15 mouse cellular contexts compared by ENCODE assay signal in the genomic region with DNA sequence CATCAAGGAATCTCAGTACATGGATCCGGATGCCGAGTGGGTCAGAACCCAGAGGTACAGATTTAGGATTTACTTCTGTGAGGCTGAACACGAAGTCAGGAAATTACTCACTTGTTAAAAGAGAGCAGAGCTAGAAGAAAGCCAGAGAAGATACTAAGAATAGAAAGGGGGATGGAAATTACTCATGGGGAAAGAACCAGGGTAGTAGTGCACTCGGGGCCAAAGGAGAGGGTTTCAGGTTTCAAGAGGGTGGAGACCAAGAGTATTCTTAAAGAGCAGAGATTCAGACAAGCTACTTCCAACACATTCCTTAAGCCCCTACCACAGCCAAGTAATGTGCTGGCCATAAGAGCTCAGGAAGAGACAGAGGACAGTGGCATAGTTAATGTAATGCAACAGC. TPM values are rescaled to one million over a fixed set of nuclear protein-coding genes. Genes with fewer than 3 reads are reported as not detected.
DNase-seq lines count a peak whose midpoint lies in the region; ATAC-seq and TF ChIP-seq lines count a peak whose summit lies in the region.
"Had no signal": no experiment of that assay in that cellular context is flagged by ENCODE, and none has a peak within 500 bp of the region (broad histone marks: within the 10 kb centered on the region; RNA-seq: fewer than 3 reads in every experiment).

No protein-coding gene starts in this region.

- no peaks in the 10 kb centered on the region for H3K27me3 ChIP-seq in heart, embryonic 14.5 days (ENCODE audit: control insufficient read depth, insufficient read depth, low read length)
- no peaks in the 10 kb centered on the region for H3K27me3 ChIP-seq in stomach, embryonic 15.5 days (replicated peaks)
- H3K27me3 ChIP-seq in stomach, postnatal 0 days (ENCODE audit: control insufficient read depth, insufficient read depth, low read length): no peaks in the 10 kb centered on the region
- no peaks in the 10 kb centered on the region for H3K27me3 ChIP-seq in neural tube, embryonic 15.5 days (replicated peaks)
- H3K27me3 ChIP-seq: forebrain, embryonic 13.5 days; midbrain, embryonic 12.5 days had no signal

- TF ChIP-seq POLR2A in bone marrow macrophage, adult 2 months (IDR thresholded peaks at IDR 0.05; ENCODE audit: borderline replicate concordance, low read depth, low read length): no peak

- ATAC-seq in heart, embryonic 14.5 days (ENCODE audit: insufficient number of reproducible peaks, insufficient read depth, low FRiP score, low read depth): peak; percentile 42; the same call in 1 of the 2 replicates
- ATAC-seq in stomach, embryonic 15.5 days (ENCODE audit: insufficient read depth, low FRiP score, low read depth): peak; percentile 54; the same call in 1 of the 2 replicates
- ATAC-seq in stomach, postnatal 0 days (ENCODE audit: low FRiP score, low TSS enrichment): no peak; the same call in 1 of the 2 replicates
- ATAC-seq in neural tube, embryonic 15.5 days (ENCODE audit: low FRiP score): no peak
- ATAC-seq: forebrain, embryonic 13.5 days had no signal

- H3K9ac ChIP-seq in heart, embryonic 14.5 days (ENCODE audit: low read length): no peak overlapping the region
- H3K9ac ChIP-seq in stomach, embryonic 15.5 days: no peak overlapping the region
- no peak overlapping the region for H3K9ac ChIP-seq in stomach, postnatal 0 days (ENCODE audit: low read length)
- H3K9ac ChIP-seq in neural tube, embryonic 15.5 days (replicated peaks): no peak overlapping the region
- H3K9ac ChIP-seq: forebrain, embryonic 13.5 days; midbrain, embryonic 12.5 days had no signal

- 8% methylated on average over 4 of the region's 4 CpGs for WGBS in heart, embryonic 14.5 days
- WGBS in stomach, embryonic 15.5 days: 37% methylated on average over 4 of the region's 4 CpGs
- WGBS in stomach, postnatal 0 days: 25% methylated on average over 4 of the region's 4 CpGs
- WGBS in neural tube, embryonic 15.5 days: 34% methylated on average over 4 of the region's 4 CpGs

- H3K27ac ChIP-seq in heart, embryonic 14.5 days (replicated peaks in 1 of 2; ENCODE audit: control insufficient read depth in 1 of 2, insufficient read depth in 1 of 2, low read depth in 2 of 2, low read length in 2 of 2): peak overlapping the region; percentile 75 to 83
- no peak overlapping the region for H3K27ac ChIP-seq in stomach, embryonic 15.5 days
- no peak overlapping the region for H3K27ac ChIP-seq in stomach, postnatal 0 days (replicated peaks)
- peak overlapping the region; percentile 70 for H3K27ac ChIP-seq in bone marrow macrophage, adult 2 months (ENCODE audit: insufficient read depth, low read depth, low read length)
- no peak overlapping the region for H3K27ac ChIP-seq in neural tube, embryonic 15.5 days (replicated peaks)
- H3K27ac ChIP-seq: forebrain, embryonic 13.5 days; midbrain, embryonic 12.5 days had no signal

- peaks cover 14 to 21% of the 10 kb centered on the region in 2 experiments for H3K4me1 ChIP-seq in heart, embryonic 14.5 days (ENCODE audit: control insufficient read depth in 2 of 2, insufficient read depth in 2 of 2, low read length in 2 of 2)
- peaks cover 6% of the 10 kb centered on the region; the same call in 1 of the 2 replicates for H3K4me1 ChIP-seq in stomach, embryonic 15.5 days
- H3K4me1 ChIP-seq in stomach, postnatal 0 days (replicated peaks; ENCODE audit: control insufficient read depth, insufficient read depth): no peaks in the 10 kb centered on the region
- peaks cover 42% of the 10 kb centered on the region for H3K4me1 ChIP-seq in bone marrow macrophage, adult 2 months (ENCODE audit: control insufficient read depth, insufficient read depth, low read length)
- H3K4me1 ChIP-seq in neural tube, embryonic 15.5 days: no peaks in the 10 kb centered on the region
- H3K4me1 ChIP-seq: forebrain, embryonic 13.5 days; midbrain, embryonic 12.5 days had no signal

- no peaks in the 10 kb centered on the region for H3K9me3 ChIP-seq in heart, embryonic 14.5 days (ENCODE audit: control insufficient read depth, low read length)
- no peaks in the 10 kb centered on the region for H3K9me3 ChIP-seq in stomach, embryonic 15.5 days
- no peaks in the 10 kb centered on the region for H3K9me3 ChIP-seq in stomach, postnatal 0 days (ENCODE audit: control insufficient read depth, low read length)
- H3K9me3 ChIP-seq in neural tube, embryonic 15.5 days (replicated peaks): no peaks in the 10 kb centered on the region
- H3K9me3 ChIP-seq: forebrain, embryonic 13.5 days; midbrain, embryonic 12.5 days had no signal

- no peak for DNase-seq in heart, postnatal 14 days
- DNase-seq in stomach, postnatal 0 days (ENCODE audit: low spot score): no peak
- no peak for DNase-seq in neural tube, embryonic 10.5 days (ENCODE audit: extremely low spot score, low spot score)
- DNase-seq: gastrocnemius, postnatal 25 days; kidney, adult 2 months had no signal

- no peak overlapping the region for H3K4me3 ChIP-seq in heart, embryonic 14.5 days (ENCODE audit: control insufficient read depth in 1 of 2, insufficient read depth in 1 of 2, low read depth in 1 of 2, low read length in 2 of 2)
- H3K4me3 ChIP-seq in stomach, embryonic 15.5 days (replicated peaks): no peak overlapping the region
- H3K4me3 ChIP-seq in stomach, postnatal 0 days (ENCODE audit: low read depth, low read length): no peak overlapping the region
- no peak overlapping the region for H3K4me3 ChIP-seq in bone marrow macrophage, adult 2 months (ENCODE audit: insufficient read depth, low read length)
- H3K4me3 ChIP-seq in neural tube, embryonic 15.5 days (replicated peaks): no peak overlapping the region
- H3K4me3 ChIP-seq: forebrain, embryonic 13.5 days; midbrain, embryonic 12.5 days had no signal

- intact Hi-C loops in heart, postnatal 14 days (cut with DNase I): no loop called here

- H3K4me2 ChIP-seq in heart, embryonic 14.5 days (ENCODE audit: low read length): peak overlapping the region; percentile 41
- no peak overlapping the region for H3K4me2 ChIP-seq in stomach, embryonic 15.5 days
- no peak overlapping the region for H3K4me2 ChIP-seq in stomach, postnatal 0 days (replicated peaks; ENCODE audit: low read depth)
- no peak overlapping the region for H3K4me2 ChIP-seq in neural tube, embryonic 15.5 days
- H3K4me2 ChIP-seq: forebrain, embryonic 13.5 days; midbrain, embryonic 12.5 days had no signal

- no peak for TF ChIP-seq CTCF in stomach, postnatal 0 days (IDR thresholded peaks at IDR 0.05; ENCODE audit: low read depth)
- TF ChIP-seq CTCF in bone marrow macrophage, adult 2 months (IDR thresholded peaks at IDR 0.05; ENCODE audit: low read depth, low read length): no peak

- H3K36me3 ChIP-seq in heart, embryonic 14.5 days (ENCODE audit: control insufficient read depth, insufficient read depth, low read length): no peaks in the 10 kb centered on the region
- H3K36me3 ChIP-seq in stomach, embryonic 15.5 days: no peaks in the 10 kb centered on the region
- no peaks in the 10 kb centered on the region for H3K36me3 ChIP-seq in stomach, postnatal 0 days (ENCODE audit: control insufficient read depth, insufficient read depth, low read length)
- no peaks in the 10 kb centered on the region for H3K36me3 ChIP-seq in neural tube, embryonic 15.5 days
- H3K36me3 ChIP-seq: midbrain, embryonic 12.5 days had no signal

- TF ChIP-seq EP300 in stomach, postnatal 0 days (optimal IDR thresholded peaks at IDR 0.05): no peak

RNA-seq across cellular contexts. Expression of a gene that starts 1.0 kb away (rescaled TPM):
- 0.11 and 0.15 TPM in 2 replicates for polyA plus RNA-seq in heart, embryonic 14.5 days (2014; fragmentation: Nextera tagmentation; extraction: Ambion mirVana)
- not detected for total RNA-seq in heart, postnatal 14 days (2021)
- not detected in 2 replicates for polyA plus RNA-seq in stomach, embryonic 15.5 days (2015; fragmentation: Nextera tagmentation; extraction: Ambion mirVana)
- 0.05 TPM in 1 of 2 replicates, not detected in the other for polyA plus RNA-seq in stomach, postnatal 0 days (2015; fragmentation: Nextera tagmentation; extraction: Ambion mirVana)
- polyA plus RNA-seq in bone marrow macrophage, adult 2 months (2012; ENCODE audit: insufficient read depth, insufficient read length, missing spikeins): not detected in 2 replicates
- polyA plus RNA-seq in neural tube, embryonic 15.5 days (2015; fragmentation: Nextera tagmentation; extraction: Ambion mirVana): not detected in 2 replicates
- total RNA-seq: gastrocnemius, postnatal 25 days; MEL had no signal
- polyA plus RNA-seq: brain, embryonic 14.5 days; forebrain, embryonic 13.5 days; kidney, adult 2 months; midbrain, embryonic 12.5 days; neural tube, embryonic 14.5 days had no signal

RNA-seq across cellular contexts. Expression of a gene that starts 14.1 kb away (rescaled TPM):
- polyA plus RNA-seq in heart, embryonic 14.5 days (2014; fragmentation: Nextera tagmentation; extraction: Ambion mirVana): 299 and 301 TPM in 2 replicates
- 100 to 1,000 TPM; 116 to 127 TPM for total RNA-seq in heart, postnatal 14 days (2021)
- 338 and 449 TPM in 2 replicates for polyA plus RNA-seq in stomach, embryonic 15.5 days (2015; fragmentation: Nextera tagmentation; extraction: Ambion mirVana)
- polyA plus RNA-seq in stomach, postnatal 0 days (2015; fragmentation: Nextera tagmentation; extraction: Ambion mirVana): 445 and 475 TPM in 2 replicates
- polyA plus RNA-seq in bone marrow macrophage, adult 2 months (2012; ENCODE audit: insufficient read depth, insufficient read length, missing spikeins): 8,073 and 8,193 TPM in 2 replicates
- 138 and 290 TPM in 2 replicates for polyA plus RNA-seq in neural tube, embryonic 15.5 days (2015; fragmentation: Nextera tagmentation; extraction: Ambion mirVana)

RNA-seq across cellular contexts. Expression of a gene that starts 24.4 kb away (rescaled TPM):
- not detected in 2 replicates for polyA plus RNA-seq in heart, embryonic 14.5 days (2014; fragmentation: Nextera tagmentation; extraction: Ambion mirVana)
- not detected for total RNA-seq in heart, postnatal 14 days (2021)
- polyA plus RNA-seq in stomach, embryonic 15.5 days (2015; fragmentation: Nextera tagmentation; extraction: Ambion mirVana): not detected in 2 replicates
- polyA plus RNA-seq in stomach, postnatal 0 days (2015; fragmentation: Nextera tagmentation; extraction: Ambion mirVana): not detected in 2 replicates
- 0.23 and 0.33 TPM in 2 replicates for polyA plus RNA-seq in bone marrow macrophage, adult 2 months (2012; ENCODE audit: insufficient read depth, insufficient read length, missing spikeins)
- 0.09 TPM in 1 of 2 replicates, not detected in the other for polyA plus RNA-seq in neural tube, embryonic 15.5 days (2015; fragmentation: Nextera tagmentation; extraction: Ambion mirVana)
- total RNA-seq: gastrocnemius, postnatal 25 days had no signal
- polyA plus RNA-seq: brain, embryonic 14.5 days; forebrain, embryonic 13.5 days; kidney, adult 2 months; liver, adult 2 months; midbrain, embryonic 12.5 days had no signal

RNA-seq across cellular contexts. Expression of a gene that starts 24.5 kb away (rescaled TPM):
- not detected in 2 replicates for polyA plus RNA-seq in heart, embryonic 14.5 days (2014; fragmentation: Nextera tagmentation; extraction: Ambion mirVana)
- total RNA-seq in heart, postnatal 14 days (2021): not detected
- polyA plus RNA-seq in stomach, embryonic 15.5 days (2015; fragmentation: Nextera tagmentation; extraction: Ambion mirVana): not detected in 2 replicates
- polyA plus RNA-seq in stomach, postnatal 0 days (2015; fragmentation: Nextera tagmentation; extraction: Ambion mirVana): not detected in 2 replicates
- not detected in 2 replicates for polyA plus RNA-seq in bone marrow macrophage, adult 2 months (2012; ENCODE audit: insufficient read depth, insufficient read length, missing spikeins)
- not detected in 2 replicates for polyA plus RNA-seq in neural tube, embryonic 15.5 days (2015; fragmentation: Nextera tagmentation; extraction: Ambion mirVana)
- total RNA-seq: gastrocnemius, postnatal 25 days; liver, adult 2 months; MEL had no signal
- polyA plus RNA-seq: brain, embryonic 14.5 days; forebrain, embryonic 13.5 days; kidney, adult 2 months; liver, adult 2 months; midbrain, embryonic 12.5 days; neural tube, embryonic 14.5 days had no signal

RNA-seq across cellular contexts. Expression of a gene that starts 43.4 kb away (rescaled TPM):
- polyA plus RNA-seq in heart, embryonic 14.5 days (2014; fragmentation: Nextera tagmentation; extraction: Ambion mirVana): 6.1 TPM in 2 replicates
- 10 to 100 TPM in 1 of 2 experiments, 1 to 10 TPM in 1; 9.8 to 11.4 TPM for total RNA-seq in heart, postnatal 14 days (2021)
- 7.7 and 9.9 TPM in 2 replicates for polyA plus RNA-seq in stomach, embryonic 15.5 days (2015; fragmentation: Nextera tagmentation; extraction: Ambion mirVana)
- polyA plus RNA-seq in stomach, postnatal 0 days (2015; fragmentation: Nextera tagmentation; extraction: Ambion mirVana): 2.7 and 3.2 TPM in 2 replicates
- polyA plus RNA-seq in bone marrow macrophage, adult 2 months (2012; ENCODE audit: insufficient read depth, insufficient read length, missing spikeins): 15.3 and 16.4 TPM in 2 replicates
- polyA plus RNA-seq in neural tube, embryonic 15.5 days (2015; fragmentation: Nextera tagmentation; extraction: Ambion mirVana): 5.8 and 6.6 TPM in 2 replicates

Comparison
In these comparisons a context has a peak if more than half of its experiments do, and no peak if none do; other contexts are left out.
1. ATAC-seq: peak in heart, embryonic 14.5 days (single experiment) and stomach, embryonic 15.5 days (single experiment); none in stomach, postnatal 0 days (single experiment) and neural tube, embryonic 15.5 days (single experiment).
2. H3K27ac ChIP-seq: peak in heart, embryonic 14.5 days (2 of 2) and bone marrow macrophage, adult 2 months (single experiment); none in stomach, embryonic 15.5 days (single experiment), stomach, postnatal 0 days (single experiment) and neural tube, embryonic 15.5 days (single experiment).
3. RNA of a gene that starts 14.1 kb away (polyA plus RNA-seq): 8,073 to 8,193 TPM in bone marrow macrophage, adult 2 months; 445 to 475 TPM in stomach, postnatal 0 days, 338 to 449 TPM in stomach, embryonic 15.5 days, 299 to 301 TPM in heart, embryonic 14.5 days and 138 to 290 TPM in neural tube, embryonic 15.5 days; every median in the first group is over 10 times any median in the second.